Mouse (Mus musculus) kidney, postnatal 0 days (tissue): ENCODE measurements at regions not wholly inside any gene's neighbourhood (a gene's known extent, or its start where the extent isn't known, plus 50 kb on each side); places are given as distances from the start of the nearest gene placed in this dataset.

ENCODE experiments used
- ATAC-seq: fragments of 200-750 bp; cut with Nextera tagmentation; replicated peaks from 2 replicates; pipeline ENCODE4 v1.8.0; 2017; ENCODE audit warnings: low read depth, moderate number of reproducible peaks, moderate TSS enrichment, moderate library complexity; ENCODE audit not compliant: low FRiP score
- DNase-seq: peaks from one replicate; pipeline ENCODE4 v3.0.0-alpha.2; 2016; ENCODE audit warnings: low spot score
- H3K27ac ChIP-seq: fragments of 300-500 bp; sonication (generic); 2 replicates; pipeline ENCODE4 v1.5.1; 2014; ENCODE audit warnings: mild to moderate bottlenecking
- H3K27me3 ChIP-seq: fragments of 300-500 bp; sonication (generic); 2 replicates; pipeline ENCODE4 v1.6.1; 2014; ENCODE audit warnings: low read length, mixed read lengths; ENCODE audit not compliant: insufficient read depth
- H3K36me3 ChIP-seq: fragments of 300-500 bp; sonication (generic); 2 replicates; pipeline ENCODE4 v1.6.1; 2014; ENCODE audit warnings: low read length, mixed read lengths; ENCODE audit not compliant: insufficient read depth
- H3K4me1 ChIP-seq: fragments of 300-500 bp; sonication (generic); replicated peaks from 2 replicates; pipeline ENCODE4 v1.6.1; 2014; ENCODE audit warnings: antibody characterized with exemption, low read length, mixed read lengths; ENCODE audit not compliant: insufficient read depth
- H3K4me2 ChIP-seq: fragments of 300-500 bp; sonication (generic); 2 replicates; pipeline ENCODE4 v1.6.1; 2014; ENCODE audit warnings: mild to moderate bottlenecking, low read length, moderate library complexity, mixed read lengths
- H3K4me3 ChIP-seq: fragments of 300-500 bp; sonication (generic); replicated peaks from 2 replicates; pipeline ENCODE4 v1.5.1; 2014; ENCODE audit warnings: low read depth, low read length
- H3K9ac ChIP-seq: fragments of 300-500 bp; sonication (generic); 2 replicates; pipeline ENCODE4 v1.6.1; 2014; ENCODE audit warnings: low read depth, low read length
- H3K9me3 ChIP-seq: fragments of 300-500 bp; sonication (generic); replicated peaks from 2 replicates; pipeline ENCODE4 v1.6.1; 2016; ENCODE audit warnings: low read length, inconsistent platforms, mixed read lengths
- CTCF ChIP-seq: IDR thresholded peaks from 2 replicates; pipeline ENCODE4 v1.5.1; 2016; ENCODE audit warnings: antibody characterized with exemption, low read depth, mild to moderate bottlenecking, moderate library complexity
- WGBS: fragments of 180-500 bp; shearing (Covaris S2); extraction: QIAGEN DNeasy Blood & Tissue Kit; methylation state at CpG from one replicate; pipeline ENCODE4 v1.1.7; 2014; 5-methylcytosine and 5-hydroxymethylcytosine counted together

DNA sequence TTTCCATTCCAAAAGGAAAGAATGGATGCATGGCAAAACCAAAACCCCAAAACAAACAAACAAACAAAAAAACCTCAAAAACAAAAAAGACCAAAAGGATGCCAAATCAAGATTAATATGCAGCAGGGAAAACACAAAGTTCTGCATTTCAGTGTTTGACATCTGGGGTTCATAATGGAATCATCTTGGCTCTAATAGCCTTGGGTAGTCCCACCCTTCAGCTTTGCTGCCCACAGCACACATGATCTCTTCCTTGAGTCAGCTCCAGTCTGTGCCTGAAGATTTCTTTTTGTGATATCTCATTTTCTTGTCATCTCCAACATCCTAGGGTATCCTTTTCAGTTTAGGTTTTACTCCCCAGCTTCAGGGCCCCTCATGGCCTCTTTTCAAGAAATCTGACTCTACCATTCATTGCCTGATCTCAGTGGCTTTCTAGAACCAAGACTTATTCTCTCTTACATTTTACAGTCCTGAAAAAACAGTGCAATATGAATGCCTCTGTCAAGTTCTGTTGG is 453.1 kb upstream of the Cdh11 start:
- no peak overlapping the region for H3K4me3 ChIP-seq
- H3K27me3 ChIP-seq = no peaks in the 10 kb centered on the region
- ATAC-seq (no peak), DNase-seq (no peak)
- H3K4me2 ChIP-seq = no peak overlapping the region
- H3K27ac ChIP-seq = no peak overlapping the region
- no peaks in the 10 kb centered on the region for H3K9me3 ChIP-seq
- no peak for TF ChIP-seq CTCF
- H3K36me3 ChIP-seq = no peaks in the 10 kb centered on the region
- 0 out of 2 replicates have a peak, but pooled peaks cover 4% of the 10 kb centered on the region for H3K4me1 ChIP-seq
- H3K9ac ChIP-seq = no peak overlapping the region

DNA sequence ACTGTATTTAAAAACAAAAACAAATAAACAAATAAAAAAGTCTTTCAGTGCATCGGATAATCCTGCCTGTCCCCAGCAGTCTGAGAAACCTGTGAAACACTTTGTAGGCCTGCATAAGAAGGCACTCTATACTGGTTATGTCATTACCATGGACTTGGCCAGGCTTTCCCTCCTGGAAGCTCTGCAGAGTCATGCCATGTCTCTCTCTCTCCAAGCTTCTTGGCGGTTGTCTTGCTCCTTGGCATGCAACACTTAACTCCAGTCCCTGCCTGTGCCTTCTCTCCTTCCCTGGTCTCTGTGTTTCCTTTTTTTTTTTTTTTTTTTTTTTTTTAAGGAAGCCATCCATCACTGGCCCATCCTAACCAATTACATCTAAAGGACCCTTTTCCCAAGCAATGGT is 458.7 kb upstream of the Cdh11 start:
- no peak for TF ChIP-seq CTCF
- WGBS = 62% methylated on average over 2 of the region's 2 CpGs
- ATAC-seq (no peak), DNase-seq (no peak)
- no peaks in the 10 kb centered on the region for H3K36me3 ChIP-seq
- no peak overlapping the region for H3K9ac ChIP-seq
- no peak overlapping the region for H3K27ac ChIP-seq
- H3K4me3 ChIP-seq = no peak overlapping the region
- H3K4me2 ChIP-seq = no peak overlapping the region
- H3K9me3 ChIP-seq = no peaks in the 10 kb centered on the region
- H3K4me1 ChIP-seq = no peaks in the 10 kb centered on the region
- no peaks in the 10 kb centered on the region for H3K27me3 ChIP-seq

DNA sequence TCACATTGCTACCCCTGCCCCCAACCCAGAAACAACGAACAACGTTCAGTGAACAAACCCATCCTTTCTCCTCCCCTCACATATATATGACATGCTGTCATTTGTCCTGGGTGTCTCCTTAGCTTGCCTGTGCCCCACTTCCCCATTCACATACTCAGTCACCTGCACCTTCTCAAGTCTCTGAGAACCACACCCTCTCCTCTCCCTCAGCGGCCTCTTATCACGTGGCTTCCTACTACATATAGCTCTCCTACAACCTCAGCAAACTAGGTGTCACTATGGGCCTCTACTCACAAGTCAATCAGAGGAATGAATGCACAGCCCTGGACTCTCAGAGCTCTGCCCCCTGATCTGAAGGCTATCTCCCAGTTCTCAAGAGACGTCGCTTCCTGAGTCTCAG is 459.2 kb upstream of the Cdh11 start:
- ATAC-seq = no peak
- 76% methylated on average over 6 of the region's 6 CpGs for WGBS

DNA sequence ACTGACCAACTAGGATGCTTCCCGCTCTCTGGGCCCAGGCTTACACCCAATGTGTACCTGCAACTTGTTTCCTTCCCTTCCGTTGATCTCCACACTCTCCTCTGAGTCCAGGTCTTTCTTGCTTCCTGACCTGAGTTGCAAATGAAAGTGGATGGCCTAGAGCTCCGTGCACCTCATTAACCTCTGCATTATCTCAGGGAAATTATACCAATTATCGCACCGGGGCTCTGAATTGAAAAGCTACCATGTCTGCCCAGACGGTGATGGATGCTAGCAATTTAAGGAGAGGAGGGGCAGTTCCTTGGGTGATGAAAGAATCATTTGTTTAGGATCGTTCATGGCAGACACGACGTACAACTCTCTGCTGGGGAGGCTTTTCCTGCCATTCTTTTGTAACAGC is 460.4 kb upstream of the Cdh11 start:
- TF ChIP-seq CTCF = no peak
- H3K4me1 ChIP-seq = no peaks in the 10 kb centered on the region
- no peak overlapping the region for H3K27ac ChIP-seq
- H3K9me3 ChIP-seq = no peaks in the 10 kb centered on the region
- ATAC-seq (no peak), DNase-seq (no peak)
- no peaks in the 10 kb centered on the region for H3K27me3 ChIP-seq
- WGBS = 31% methylated on average over 9 of the region's 9 CpGs
- H3K9ac ChIP-seq = no peak overlapping the region
- no peak overlapping the region for H3K4me2 ChIP-seq
- no peak overlapping the region for H3K4me3 ChIP-seq
- no peaks in the 10 kb centered on the region for H3K36me3 ChIP-seq

More for the DNA sequence above, 459.2 kb upstream of the Cdh11 start:
- Histone ChIP-seq H3K36me3 (no peaks in the 10 kb centered on the region), H3K9me3 (no peaks in the 10 kb centered on the region), H3K4me2 (no peak overlapping the region), H3K9ac (no peak overlapping the region), H3K4me1 (no peaks in the 10 kb centered on the region), H3K27me3 (no peaks in the 10 kb centered on the region), H3K4me3 (no peak overlapping the region), H3K27ac (no peak overlapping the region)
- no peak for TF ChIP-seq CTCF
- DNase-seq = no peak

DNA sequence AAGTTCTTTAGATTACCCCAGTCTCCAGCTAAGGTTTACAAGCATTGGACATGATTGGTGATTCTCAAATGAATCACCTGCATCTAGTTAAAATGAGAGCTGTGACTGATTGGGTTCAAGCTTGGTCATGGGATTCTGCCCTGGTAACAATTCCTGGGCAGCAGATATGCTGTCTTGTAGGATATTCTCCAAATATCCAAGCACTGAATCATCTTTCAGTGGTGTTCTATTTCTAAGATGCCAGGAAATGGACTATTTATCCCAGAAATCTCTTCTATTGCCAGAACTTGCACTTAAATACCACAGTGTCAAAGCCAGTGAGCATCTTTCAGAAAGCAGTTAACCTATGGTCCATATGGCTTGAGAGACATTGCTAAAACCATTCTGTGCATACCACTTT is 475.8 kb upstream of the Cdh11 start:
- Histone ChIP-seq H3K27me3 (no peaks in the 10 kb centered on the region), H3K36me3 (no peaks in the 10 kb centered on the region), H3K9me3 (no peaks in the 10 kb centered on the region), H3K4me2 (no peak overlapping the region), H3K9ac (no peak overlapping the region), H3K27ac (no peak overlapping the region), H3K4me1 (no peaks in the 10 kb centered on the region), H3K4me3 (no peak overlapping the region)
- ATAC-seq (no peak), DNase-seq (no peak)
- TF ChIP-seq CTCF = no peak

DNA sequence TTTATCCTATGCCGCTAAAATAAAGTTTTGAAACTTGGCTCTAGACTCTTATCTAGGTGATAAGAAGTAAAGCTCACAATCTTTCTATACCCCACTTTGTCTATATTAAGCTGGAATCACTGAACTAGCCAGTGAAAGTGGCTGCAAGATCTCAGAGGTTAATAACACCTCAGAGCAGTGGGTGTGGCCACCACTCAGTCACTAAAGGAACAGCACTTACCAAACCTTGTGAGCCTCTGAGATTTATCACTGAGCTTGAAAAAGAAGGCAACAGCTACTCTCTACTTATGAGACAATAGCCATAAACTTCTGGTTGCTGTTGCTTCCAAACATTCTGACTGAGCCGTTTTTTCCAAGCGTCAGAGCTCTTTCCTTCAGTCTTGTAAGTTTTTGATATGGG is 484.6 kb upstream of the Cdh11 start:
- 56% methylated on average over 3 of the region's 3 CpGs for WGBS
- H3K9me3 ChIP-seq = no peaks in the 10 kb centered on the region
- ATAC-seq (no peak), DNase-seq (no peak)
- no peaks in the 10 kb centered on the region; the same call in 1 of the 2 replicates for H3K4me1 ChIP-seq
- H3K36me3 ChIP-seq = no peaks in the 10 kb centered on the region
- no peak for TF ChIP-seq CTCF
- no peaks in the 10 kb centered on the region for H3K27me3 ChIP-seq
- no peak overlapping the region for H3K4me3 ChIP-seq
- H3K4me2 ChIP-seq = no peak overlapping the region
- H3K9ac ChIP-seq = no peak overlapping the region
- no peak overlapping the region for H3K27ac ChIP-seq
